ENCODE assay signal across 8 mouse cellular contexts in genomic region chr5:137740506-137740905, GRCm38 (mm10). TPM values are rescaled to one million over a fixed set of nuclear protein-coding genes. Genes with fewer than 3 reads are reported as not detected.
DNase-seq lines count a peak whose midpoint lies in the region; ATAC-seq and TF ChIP-seq lines count a peak whose summit lies in the region.

No protein-coding gene starts in this region.

- peaks cover 21% of the 10 kb centered on the region for H3K4me1 ChIP-seq in lung, embryonic 16.5 days (replicated peaks; ENCODE audit: control insufficient read depth, insufficient read depth, low read length)
- peaks cover 13% of the 10 kb centered on the region for H3K4me1 ChIP-seq in limb, embryonic 11.5 days (ENCODE audit: control insufficient read depth, insufficient read depth, low read length)
- H3K4me1 ChIP-seq in small intestine, adult 2 months (ENCODE audit: control insufficient read depth, insufficient read depth, insufficient read length, low read length) = peaks cover 13% of the 10 kb centered on the region

- peak overlapping the region; percentile 74 for H3K9ac ChIP-seq in lung, embryonic 16.5 days (ENCODE audit: low read length)
- H3K9ac ChIP-seq in limb, embryonic 11.5 days (ENCODE audit: low read length) = peak overlapping the region; percentile 65

- 13% methylated on average over 11 of the region's 11 CpGs for WGBS in lung, embryonic 16.5 days
- WGBS in limb, embryonic 11.5 days = 11% methylated on average over 11 of the region's 11 CpGs
- 64% methylated on average over 11 of the region's 11 CpGs for WGBS in small intestine, adult 2 months

- TF ChIP-seq CTCF in small intestine, adult 2 months (IDR thresholded peaks at IDR 0.05; ENCODE audit: extremely low read depth, insufficient read length, insufficient replicate concordance, low read depth, low read length) = no peak

- H3K27ac ChIP-seq in lung, embryonic 16.5 days (ENCODE audit: low read length) = no peak overlapping the region
- H3K27ac ChIP-seq in limb, embryonic 11.5 days (replicated peaks; ENCODE audit: low read depth, low read length) = 0 out of 2 replicates have a peak overlapping the region, but pooled peaks have one; percentile 6
- H3K27ac ChIP-seq in small intestine, adult 2 months (ENCODE audit: insufficient read depth, low read depth, low read length) = no peak overlapping the region

- H3K36me3 ChIP-seq in lung, embryonic 16.5 days (ENCODE audit: control insufficient read depth, insufficient read depth, low read length) = peaks cover 4% of the 10 kb centered on the region
- H3K36me3 ChIP-seq in limb, embryonic 11.5 days (ENCODE audit: control insufficient read depth, insufficient read depth, low read length) = no peaks in the 10 kb centered on the region
- no peaks in the 10 kb centered on the region; the same call in 1 of the 2 replicates for H3K36me3 ChIP-seq in small intestine, adult 2 months (ENCODE audit: control insufficient read depth, insufficient read depth, low read length)

- no peaks in the 10 kb centered on the region for H3K27me3 ChIP-seq in lung, embryonic 16.5 days (ENCODE audit: control insufficient read depth, insufficient read depth, low read depth, low read length)
- no peaks in the 10 kb centered on the region for H3K27me3 ChIP-seq in limb, embryonic 11.5 days (ENCODE audit: control insufficient read depth, insufficient read depth, low read length)
- no peaks in the 10 kb centered on the region for H3K27me3 ChIP-seq in small intestine, adult 2 months (ENCODE audit: control insufficient read depth, insufficient read depth, low read length)

- DNase-seq in cerebellum, adult 11-12 months = no peak
- DNase-seq in lung, postnatal 36 days = no peak
- DNase-seq in limb, embryonic 11.5 days (ENCODE audit: low spot score) = peak; percentile 51
- DNase-seq in retina, postnatal 1 day = no peak
- DNase-seq in adrenal gland, postnatal 25 days = no peak

- H3K9me3 ChIP-seq in lung, embryonic 16.5 days (ENCODE audit: control insufficient read depth, low read length) = no peaks in the 10 kb centered on the region
- no peaks in the 10 kb centered on the region for H3K9me3 ChIP-seq in limb, embryonic 11.5 days (ENCODE audit: control insufficient read depth, low read length)

- H3K4me3 ChIP-seq in lung, embryonic 16.5 days (ENCODE audit: low read length) = peak overlapping the region; percentile 72
- H3K4me3 ChIP-seq in limb, embryonic 11.5 days (ENCODE audit: low read depth, low read length) = peak overlapping the region; percentile 61
- H3K4me3 ChIP-seq in small intestine, adult 2 months (ENCODE audit: low read depth, low read length) = peak overlapping the region; percentile 88

- TF ChIP-seq POLR2A in small intestine, adult 2 months (IDR thresholded peaks at IDR 0.05; ENCODE audit: low read depth, low read length) = no peak

- 0 out of 2 replicates have a peak, but pooled peaks have one; percentile 3 for ATAC-seq in cerebellum, adult (ENCODE audit: insufficient number of reproducible peaks, low FRiP score, low TSS enrichment)
- peak; percentile 8; the same call in 1 of the 2 replicates for ATAC-seq in lung, embryonic 16.5 days (ENCODE audit: low read depth)
- ATAC-seq in limb, embryonic 11.5 days (ENCODE audit: insufficient number of reproducible peaks, low FRiP score, low TSS enrichment, low read depth) = peak; percentile 13; the same call in 1 of the 2 replicates

- peak overlapping the region; percentile 96 for H3K4me2 ChIP-seq in lung, embryonic 16.5 days (ENCODE audit: low read depth, low read length)
- peak overlapping the region; percentile 92 for H3K4me2 ChIP-seq in limb, embryonic 11.5 days (ENCODE audit: low read depth, severe bottlenecking)

RNA-seq across cellular contexts. Expression of gene Nyap1, which starts 0.9 kb away (rescaled TPM):
- polyA plus RNA-seq in lung, embryonic 16.5 days (2015; fragmentation: Nextera tagmentation; extraction: Ambion mirVana) = 1.6 and 1.9 TPM in 2 replicates
- polyA plus RNA-seq in limb, embryonic 11.5 days (2014; fragmentation: Nextera tagmentation; extraction: Ambion mirVana) = 1.2 and 1.8 TPM in 2 replicates
- 7.3 and 25.1 TPM in 2 replicates for polyA plus RNA-seq in small intestine, adult 2 months (2012; rRNA removed)
- total RNA-seq in adrenal gland, postnatal 25 days (2021) = 3.0 and 5.6 TPM in 2 replicates

RNA-seq across cellular contexts. Expression of gene Tsc22d4, which starts 5.0 kb away (rescaled TPM):
- 140 and 146 TPM in 2 replicates for polyA plus RNA-seq in lung, embryonic 16.5 days (2015; fragmentation: Nextera tagmentation; extraction: Ambion mirVana)
- polyA plus RNA-seq in limb, embryonic 11.5 days (2014; fragmentation: Nextera tagmentation; extraction: Ambion mirVana) = 96.0 and 101 TPM in 2 replicates
- 72.9 and 209 TPM in 2 replicates for polyA plus RNA-seq in small intestine, adult 2 months (2012; rRNA removed)
- 86.0 and 104 TPM in 2 replicates for total RNA-seq in adrenal gland, postnatal 25 days (2021)

RNA-seq across cellular contexts. Expression of gene Ppp1r35, which starts 38.1 kb away (rescaled TPM):
- polyA plus RNA-seq in lung, embryonic 16.5 days (2015; fragmentation: Nextera tagmentation; extraction: Ambion mirVana) = 25.9 and 30.5 TPM in 2 replicates
- 61.4 and 62.0 TPM in 2 replicates for polyA plus RNA-seq in limb, embryonic 11.5 days (2014; fragmentation: Nextera tagmentation; extraction: Ambion mirVana)
- 40.0 and 75.4 TPM in 2 replicates for polyA plus RNA-seq in small intestine, adult 2 months (2012; rRNA removed)
- total RNA-seq in adrenal gland, postnatal 25 days (2021) = 30.9 and 34.0 TPM in 2 replicates

RNA-seq across cellular contexts. Expression of gene Mepce, which starts 46.9 kb away (rescaled TPM):
- polyA plus RNA-seq in lung, embryonic 16.5 days (2015; fragmentation: Nextera tagmentation; extraction: Ambion mirVana) = 10.0 and 10.5 TPM in 2 replicates
- polyA plus RNA-seq in limb, embryonic 11.5 days (2014; fragmentation: Nextera tagmentation; extraction: Ambion mirVana) = 12.0 and 12.2 TPM in 2 replicates
- 11.0 and 41.7 TPM in 2 replicates for polyA plus RNA-seq in small intestine, adult 2 months (2012; rRNA removed)
- total RNA-seq in adrenal gland, postnatal 25 days (2021) = 58.3 and 66.5 TPM in 2 replicates

RNA-seq across cellular contexts. Expression of gene Zcwpw1, which starts 47.1 kb away (rescaled TPM):
- polyA plus RNA-seq in lung, embryonic 16.5 days (2015; fragmentation: Nextera tagmentation; extraction: Ambion mirVana) = 24.3 and 26.8 TPM in 2 replicates
- 19.6 and 20.1 TPM in 2 replicates for polyA plus RNA-seq in limb, embryonic 11.5 days (2014; fragmentation: Nextera tagmentation; extraction: Ambion mirVana)
- polyA plus RNA-seq in small intestine, adult 2 months (2012; rRNA removed) = 0.25 and 0.39 TPM in 2 replicates
- 3.6 and 5.2 TPM in 2 replicates for total RNA-seq in adrenal gland, postnatal 25 days (2021)
